Comparison of ENCODE assay signal across 8 mouse cellular contexts in the genomic region with DNA sequence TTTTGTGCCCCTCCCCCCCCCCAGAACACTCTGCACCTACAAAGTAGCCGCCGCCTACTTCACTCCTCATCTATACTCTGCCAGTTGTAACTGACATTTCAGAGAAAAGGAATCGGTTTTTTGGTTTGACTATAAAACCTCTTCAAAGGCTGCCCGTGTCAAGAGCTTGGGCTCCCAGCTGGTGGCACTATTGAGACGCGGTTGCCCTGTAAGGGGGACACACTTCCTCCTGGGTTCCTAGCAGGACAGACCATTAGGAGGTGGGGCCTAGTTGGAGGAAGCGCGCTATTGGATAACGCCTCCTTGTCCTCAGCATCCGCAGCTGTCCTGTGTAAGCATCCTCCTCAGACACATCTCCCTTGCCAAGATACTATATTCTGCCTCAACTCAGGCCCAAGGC. TPM values are rescaled to one million over a fixed set of nuclear protein-coding genes. Genes with fewer than 3 reads are reported as not detected.
A peak's percentile ranks its signal among the peaks of the same experiment; 100 is the strongest.
DNase-seq lines count a peak whose midpoint lies in the region; ATAC-seq lines count a peak whose summit lies in the region.
"Had no signal": no experiment of that assay in that cellular context is flagged by ENCODE, and none has a peak within 500 bp of the region (broad histone marks: within the 10 kb centered on the region; RNA-seq: fewer than 3 reads in every experiment).

No protein-coding gene starts in this region.

- peak overlapping the region; percentile 17; the same call in 1 of the 2 replicates for H3K4me3 ChIP-seq in limb, embryonic 10.5 days
- no peak overlapping the region for H3K4me3 ChIP-seq in midbrain, embryonic 15.5 days

- peak; percentile 74 to 80 for DNase-seq in right cerebral cortex, postnatal 10 days (ENCODE audit: low spot score in 2 of 2)
- DNase-seq in right cerebral cortex, postnatal 36 days (ENCODE audit: low spot score in 2 of 2) = no peak
- peak; percentile 55 to 66 for DNase-seq in adrenal gland, postnatal 36 days
- DNase-seq in forelimb bud, embryonic 11.5 days (ENCODE audit: low read depth, low spot score) = peak; percentile 54
- DNase-seq in limb, embryonic 10.5 days (ENCODE audit: low spot score) = peak; percentile 51
- peak; percentile 44 to 62 for DNase-seq in thymus, postnatal 36 days

- no peaks in the 10 kb centered on the region for H3K9me3 ChIP-seq in limb, embryonic 10.5 days (replicated peaks)
- no peaks in the 10 kb centered on the region for H3K9me3 ChIP-seq in midbrain, embryonic 15.5 days

- peaks cover 43% of the 10 kb centered on the region for H3K27me3 ChIP-seq in limb, embryonic 10.5 days (ENCODE audit: low read depth, poor library complexity, severe bottlenecking)
- no peaks in the 10 kb centered on the region for H3K27me3 ChIP-seq in midbrain, embryonic 15.5 days (replicated peaks)

- H3K4me2 ChIP-seq in midbrain, embryonic 15.5 days = no peak overlapping the region

- no peaks in the 10 kb centered on the region for H3K36me3 ChIP-seq in limb, embryonic 10.5 days
- H3K36me3 ChIP-seq in midbrain, embryonic 15.5 days (replicated peaks) = no peaks in the 10 kb centered on the region

- 2% methylated on average over 10 of the region's 10 CpGs for WGBS in limb, embryonic 10.5 days
- 4% methylated on average over 10 of the region's 10 CpGs for WGBS in midbrain, embryonic 15.5 days

- no peak overlapping the region for H3K9ac ChIP-seq in midbrain, embryonic 15.5 days

- no peak overlapping the region for H3K27ac ChIP-seq in limb, embryonic 10.5 days
- no peak overlapping the region for H3K27ac ChIP-seq in midbrain, embryonic 15.5 days

- ATAC-seq in midbrain, embryonic 15.5 days (replicated peaks) = peak; percentile 68; the same call in 1 of the 2 replicates

- H3K4me1 ChIP-seq in limb, embryonic 10.5 days = peaks cover 10% of the 10 kb centered on the region; the same call in 1 of the 2 replicates
- H3K4me1 ChIP-seq in midbrain, embryonic 15.5 days = peaks cover 20% of the 10 kb centered on the region

RNA-seq across cellular contexts. Expression of gene Ift27, which starts 10.9 kb away (rescaled TPM):
- total RNA-seq in adrenal gland, postnatal 36 days (2021) = 10 to 100 TPM; 16.0 to 18.8 TPM
- 121 and 122 TPM in 2 replicates for polyA plus RNA-seq in limb, embryonic 10.5 days (2016; fragmentation: Nextera tagmentation; extraction: Ambion mirVana)
- 100 and 106 TPM in 2 replicates for polyA plus RNA-seq in midbrain, embryonic 15.5 days (2015; fragmentation: Nextera tagmentation; extraction: Ambion mirVana)

RNA-seq across cellular contexts. Expression of gene Pvalb, which starts 21.3 kb away (rescaled TPM):
- not detected for total RNA-seq in adrenal gland, postnatal 36 days (2021)
- polyA plus RNA-seq in limb, embryonic 10.5 days (2016; fragmentation: Nextera tagmentation; extraction: Ambion mirVana) = not detected in 2 replicates
- 1.7 and 3.0 TPM in 2 replicates for polyA plus RNA-seq in midbrain, embryonic 15.5 days (2015; fragmentation: Nextera tagmentation; extraction: Ambion mirVana)
- total RNA-seq: neutrophil, adult 5-6 weeks had no signal

RNA-seq across cellular contexts. Expression of gene Ncf4, which starts 59.7 kb away (rescaled TPM):
- 1 to 10 TPM; 1.9 to 2.3 TPM for total RNA-seq in adrenal gland, postnatal 36 days (2021)
- polyA plus RNA-seq in limb, embryonic 10.5 days (2016; fragmentation: Nextera tagmentation; extraction: Ambion mirVana) = 4.3 and 5.3 TPM in 2 replicates
- 1.4 and 1.5 TPM in 2 replicates for polyA plus RNA-seq in midbrain, embryonic 15.5 days (2015; fragmentation: Nextera tagmentation; extraction: Ambion mirVana)

Comparison
In these comparisons a context has a peak if more than half of its experiments do, and no peak if none do; other contexts are left out.
1. DNase-seq: peak in right cerebral cortex, postnatal 10 days (2 of 2), adrenal gland, postnatal 36 days (2 of 2), forelimb bud, embryonic 11.5 days (single experiment), limb, embryonic 10.5 days (single experiment) and thymus, postnatal 36 days (2 of 2); none in right cerebral cortex, postnatal 36 days (0 of 2).